Mouse (Mus musculus): Measurements from ENCODE around the gene Muc15.

Gene Muc15

DNA sequence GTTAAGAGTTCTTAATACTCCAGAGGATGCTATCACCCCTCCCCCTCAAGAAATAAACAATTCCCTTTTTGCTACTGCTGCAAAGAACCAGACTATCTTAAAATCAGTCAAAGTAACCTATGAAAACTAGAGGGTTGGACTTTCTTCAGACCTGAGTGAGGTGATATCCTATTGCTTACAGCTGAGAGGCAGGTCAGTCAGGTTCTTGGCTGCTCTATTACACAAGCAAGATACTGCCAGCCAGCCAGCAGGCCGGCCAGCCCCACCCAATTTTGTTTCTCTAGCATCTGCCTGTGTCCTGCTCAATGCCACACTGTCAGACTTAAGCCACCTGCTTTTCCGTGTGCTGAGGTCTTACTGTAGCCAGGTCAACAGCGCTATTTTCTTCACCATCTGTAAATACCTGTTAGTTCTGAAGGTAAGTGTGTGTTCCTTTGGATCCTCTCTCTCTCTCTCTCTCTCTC is at the start of gene Muc15:
TSS of gene Muc15 (plus strand) at position 51 of the 464 bp plus-strand sequence.
- no peak for DNase-seq (ENCODE audit: low read depth, low spot score)

DNA sequence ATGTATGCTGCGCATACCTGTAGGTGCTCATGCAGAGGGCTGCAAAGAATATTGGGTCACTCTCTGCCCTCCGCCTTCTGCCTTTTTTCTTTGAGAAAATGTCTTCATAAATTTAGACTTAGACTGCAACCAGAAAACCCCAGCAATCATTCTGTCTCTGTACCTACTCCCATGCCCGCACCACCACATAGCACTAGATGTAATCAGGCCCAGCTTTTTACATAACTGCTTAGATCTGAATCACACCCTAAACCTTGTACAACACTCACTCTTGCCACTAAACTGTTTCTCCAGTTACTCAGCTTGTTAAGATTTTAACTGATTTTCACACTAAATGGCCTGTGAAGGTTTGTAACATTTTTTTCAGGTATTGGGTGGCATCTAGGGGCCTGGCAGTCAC is 11.7 kb upstream of the Muc15 start:
- DNase-seq (ENCODE audit: low read depth, low spot score), result no peak

DNA sequence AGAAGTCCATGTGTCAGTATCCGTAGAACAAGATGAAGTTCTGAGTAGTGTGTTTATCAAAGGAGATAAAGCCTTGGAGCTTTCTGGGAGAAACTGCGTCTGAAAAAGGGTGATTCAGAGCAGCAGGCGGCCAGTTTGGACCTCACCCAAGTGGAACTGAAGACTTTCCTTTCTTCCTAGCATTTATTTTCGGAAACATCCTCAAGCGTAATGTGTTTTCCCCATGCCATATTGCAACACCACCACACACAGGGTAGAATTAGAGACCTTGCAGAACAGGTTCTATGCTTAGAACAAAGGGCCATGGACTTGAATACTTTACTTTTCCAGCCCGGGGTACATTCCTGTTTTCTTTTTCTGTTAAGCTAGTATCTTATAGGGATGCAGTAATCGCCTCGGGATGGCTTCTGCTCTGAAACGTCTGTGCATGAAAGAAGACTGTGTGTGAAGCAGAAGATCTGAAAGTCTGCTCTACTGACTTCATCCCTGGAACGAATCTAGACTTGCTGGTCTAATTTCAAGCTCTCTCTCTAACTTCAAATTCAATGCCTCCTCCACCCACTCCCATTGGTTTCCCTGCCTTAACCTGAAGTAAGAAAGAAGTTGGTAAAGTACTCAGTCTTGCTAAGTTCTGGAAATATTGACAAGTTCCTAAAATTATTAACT is 11.0 kb upstream of the Muc15 start:
- DNase-seq (ENCODE audit: low read depth, low spot score), result no peak

DNA sequence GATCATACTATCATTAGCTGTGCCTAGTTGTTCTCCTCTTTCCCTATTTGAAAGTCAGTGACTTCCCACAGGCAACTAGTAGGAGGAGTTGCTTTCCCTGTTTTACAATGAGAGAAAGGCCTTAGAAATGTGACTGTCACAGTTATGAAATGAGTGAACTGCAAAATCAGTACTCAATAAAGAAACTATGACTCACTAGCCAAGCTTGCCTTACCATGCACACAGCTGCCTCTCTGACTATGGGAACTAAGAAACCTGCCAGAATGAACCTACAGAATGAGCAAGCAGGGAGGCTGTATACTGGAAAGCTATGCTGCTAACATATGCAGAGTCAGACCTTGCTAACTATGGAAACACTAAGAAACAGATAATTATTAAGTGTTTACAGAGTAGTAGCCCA is 2.1 kb upstream of the Muc15 start:
- DNase-seq (ENCODE audit: low read depth, low spot score), result no peak

DNA sequence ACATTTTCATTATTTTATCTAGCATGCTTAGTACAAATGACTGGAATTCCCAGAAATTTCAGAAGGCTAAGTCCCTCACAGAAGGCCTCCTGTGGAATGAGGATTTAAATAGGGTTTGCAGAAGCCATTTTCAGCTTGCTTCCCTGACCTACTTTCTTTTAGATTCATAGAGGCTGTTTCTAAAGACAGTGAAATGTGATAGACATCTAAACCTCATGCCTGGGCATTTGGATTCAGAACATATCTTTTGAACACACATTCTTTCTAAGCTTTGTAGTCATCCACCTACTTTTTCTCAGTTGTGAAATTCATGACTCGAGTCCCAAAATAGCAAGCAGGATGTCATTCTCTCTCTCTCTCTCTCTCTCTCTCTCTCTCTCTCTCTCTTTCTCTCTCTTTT is 1.1 kb downstream of the Muc15 start:
- DNase-seq (ENCODE audit: low read depth, low spot score), result no peak

DNA sequence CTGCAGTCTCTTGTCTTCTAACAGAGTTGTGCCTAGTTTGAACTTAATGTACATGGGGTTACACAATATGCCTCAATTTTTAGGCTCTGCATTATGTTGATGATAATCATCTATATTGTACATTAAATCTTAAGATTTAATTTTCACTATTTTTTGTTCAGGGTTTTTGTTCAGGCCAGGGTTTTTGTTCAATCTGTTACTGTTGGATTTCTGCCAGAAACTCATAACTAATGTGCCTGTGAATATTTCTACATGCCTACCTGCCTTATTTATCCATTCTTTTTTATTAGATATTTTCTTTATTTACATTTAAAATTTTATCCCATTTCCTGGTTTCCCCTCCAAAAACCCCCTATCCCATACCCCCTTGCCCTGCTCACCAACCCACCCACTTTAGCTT is 5.0 kb downstream of the Muc15 start:
- DNase-seq (ENCODE audit: low read depth, low spot score), result no peak

DNA sequence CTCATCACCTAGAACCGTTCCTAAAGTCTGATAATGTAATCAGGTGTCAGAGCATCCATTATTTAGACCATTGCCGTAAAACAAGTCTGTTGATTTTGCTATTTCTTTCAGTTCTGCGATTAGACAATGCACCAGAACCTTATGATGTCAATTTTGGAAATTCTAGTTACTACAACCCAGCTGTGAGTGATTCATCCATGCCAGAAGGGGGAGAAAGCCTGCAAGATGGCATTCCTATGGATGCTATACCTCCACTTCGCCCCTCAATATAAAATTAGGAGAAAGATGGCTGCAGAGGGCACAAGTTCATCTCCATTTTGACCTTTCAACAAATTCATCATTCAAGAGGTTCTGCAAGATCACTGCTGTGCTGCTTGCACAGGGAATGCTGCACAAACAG is 16.1 kb downstream of the Muc15 start:
- DNase-seq (ENCODE audit: low read depth, low spot score), result no peak

DNA sequence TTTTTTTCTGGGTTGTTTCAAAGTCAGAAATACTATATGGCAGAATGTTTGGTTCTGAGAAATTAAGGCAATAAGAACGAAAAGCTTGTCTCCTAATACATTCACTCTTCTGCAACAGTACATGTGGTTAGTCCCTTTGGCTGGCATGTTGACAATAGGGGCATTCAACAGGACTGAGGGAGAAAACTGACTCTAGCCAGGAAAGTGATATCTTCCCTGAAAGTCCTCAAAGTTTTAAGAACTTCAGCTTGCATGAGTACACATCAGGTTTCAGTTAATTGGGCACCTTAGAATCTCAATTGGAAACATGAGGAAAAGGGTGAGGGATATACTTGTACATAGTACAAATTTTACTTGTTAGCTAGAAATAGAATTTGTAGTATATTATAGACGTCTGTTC is 16.8 kb downstream of the Muc15 start:
- no peak for DNase-seq (ENCODE audit: low read depth, low spot score)

DNA sequence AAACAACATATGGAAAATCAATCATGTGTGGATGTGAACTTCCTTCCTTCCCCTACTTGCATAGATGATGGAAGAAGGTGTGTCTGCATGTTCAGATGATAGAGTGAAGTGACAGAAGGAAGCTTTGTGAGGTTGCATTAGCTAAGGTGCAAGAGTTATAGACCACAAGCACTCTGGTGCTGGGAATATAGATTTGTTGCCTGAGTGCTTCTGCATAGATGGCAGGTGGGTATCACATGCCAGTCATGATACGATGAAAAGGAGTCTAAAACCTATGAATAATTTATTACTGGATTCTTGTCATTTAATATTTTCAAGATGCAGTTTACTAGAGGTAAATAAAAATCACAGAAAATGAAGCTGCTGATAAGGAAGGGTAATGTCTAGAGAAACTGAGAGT is 18.6 kb downstream of the Muc15 start:
- DNase-seq (ENCODE audit: low read depth, low spot score), result no peak

DNA sequence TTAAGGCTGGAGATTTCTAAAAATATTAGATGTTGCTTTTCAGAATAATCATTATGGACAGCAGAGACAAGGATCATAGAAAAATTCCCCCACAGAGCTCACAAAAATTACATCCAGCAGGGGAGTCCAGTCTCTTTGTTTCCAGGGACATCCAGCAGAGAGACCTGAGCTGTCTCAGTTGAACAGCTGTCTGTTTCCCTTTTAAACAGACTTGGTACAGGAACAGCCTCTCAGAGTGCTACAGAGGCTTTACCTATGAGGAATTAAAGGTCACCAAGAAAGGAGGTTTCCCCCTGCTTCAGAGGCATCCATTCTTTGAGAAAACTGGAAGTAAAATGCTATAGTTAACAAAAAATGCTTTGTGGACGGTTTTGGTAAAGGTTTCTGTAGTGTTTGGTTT is 19.4 kb downstream of the Muc15 start:
- DNase-seq (ENCODE audit: low read depth, low spot score), result peak; percentile 3

DNA sequence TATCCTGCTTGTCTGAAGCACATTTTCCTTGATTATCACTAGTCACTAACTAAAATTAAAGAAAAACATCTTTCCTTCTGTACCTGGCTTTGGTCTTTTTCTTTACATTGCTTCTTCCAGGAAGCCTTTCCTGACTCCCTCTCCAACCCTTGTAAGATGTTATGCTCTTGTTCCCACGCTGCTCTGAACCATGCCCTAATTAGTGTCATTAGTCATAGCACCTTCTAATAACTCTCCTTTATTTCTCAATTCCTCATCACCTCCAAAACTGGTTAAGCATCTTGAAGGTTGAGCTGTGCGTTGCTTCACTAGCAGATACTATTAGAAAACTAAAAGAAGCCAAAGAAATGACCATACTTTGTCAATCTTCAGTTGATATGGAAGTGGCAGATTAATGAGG is 36.4 kb downstream of the Muc15 start:
- no peak for DNase-seq (ENCODE audit: low read depth, low spot score)

DNA sequence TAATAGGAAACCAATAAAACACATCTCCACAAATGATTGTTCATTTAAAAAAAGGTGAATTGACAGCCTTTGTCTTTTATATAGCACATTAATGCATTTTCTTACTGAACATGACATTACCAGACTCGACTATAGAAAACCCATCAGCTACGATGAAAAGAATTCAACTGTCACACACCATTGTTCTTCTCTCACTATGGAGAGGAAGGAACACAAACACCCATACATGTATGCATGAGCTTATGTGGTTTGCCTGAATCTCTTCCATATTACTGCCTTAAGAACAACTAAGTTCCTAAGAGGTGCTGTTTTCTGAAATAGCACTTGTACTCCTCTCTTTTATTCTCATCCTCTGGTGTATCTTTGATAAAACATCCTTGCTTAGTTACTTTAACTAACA is 38.3 kb downstream of the Muc15 start:
- no peak for DNase-seq (ENCODE audit: low read depth, low spot score)

DNA sequence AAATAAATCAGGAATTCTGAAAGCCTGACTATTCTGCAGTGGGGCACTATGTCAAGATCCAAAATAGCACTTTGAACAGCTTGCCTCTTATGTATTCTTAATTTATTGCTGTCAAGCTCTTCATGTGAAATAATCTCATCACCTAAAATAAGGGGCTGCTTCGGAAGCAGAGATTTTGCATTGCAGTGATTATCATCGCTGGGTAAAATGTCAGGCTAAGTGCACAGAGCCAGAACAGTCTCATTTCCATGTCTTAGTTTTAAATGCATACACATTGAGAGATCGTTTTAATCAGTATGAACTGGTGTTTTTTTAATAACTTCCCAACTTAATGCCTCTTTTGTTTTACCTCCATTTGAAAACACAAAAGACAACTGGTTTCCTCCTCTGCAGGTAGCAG is 66.3 kb downstream of the Muc15 start:
- DNase-seq (ENCODE audit: low read depth, low spot score), result no peak

All from R1 (cell line).